Mouse (Mus musculus): ENCODE measurements at regions not wholly inside any gene's neighbourhood (a gene's known extent, or its start where the extent isn't known, plus 50 kb on each side); places are given as distances from the start of the nearest gene placed in this dataset.

DNA sequence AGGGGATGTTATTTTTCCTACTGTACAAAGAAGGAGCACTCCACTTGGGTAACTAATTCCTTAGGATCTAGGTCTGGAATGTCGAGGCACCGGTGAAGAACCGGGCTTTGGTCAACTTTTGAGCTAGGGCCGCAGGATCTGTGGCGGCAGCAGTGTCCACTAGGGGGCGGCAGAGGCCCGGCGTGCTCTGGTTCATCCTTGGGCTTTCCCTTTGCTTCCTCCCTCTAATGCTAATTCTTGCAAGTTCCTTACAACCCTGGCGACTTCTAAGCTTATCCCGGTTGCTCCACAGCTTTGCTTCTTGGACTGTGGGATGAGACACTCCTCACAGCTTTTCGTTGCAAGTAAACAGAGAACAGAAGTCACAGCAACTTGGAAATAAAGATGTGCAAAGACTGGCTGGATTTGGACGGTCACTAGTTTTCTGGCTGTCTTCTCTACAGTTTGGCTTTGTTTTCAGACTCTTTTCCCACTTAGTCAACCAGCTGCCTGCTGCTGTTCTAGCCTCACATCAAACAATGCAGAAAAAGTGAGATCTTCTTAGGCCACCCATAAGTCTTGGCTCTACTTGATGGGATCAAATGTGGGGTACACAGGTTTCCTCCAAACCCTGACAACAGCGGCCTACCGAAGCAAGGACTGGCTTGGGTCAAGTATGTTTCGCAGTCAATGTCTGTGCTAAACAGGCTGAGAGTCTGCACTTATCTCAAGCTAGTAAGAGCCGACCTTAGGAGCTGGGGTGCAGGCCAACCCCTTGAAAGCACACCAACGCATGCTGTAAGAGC lies 51.2 kb upstream of the Tmem72 start:
- 31% methylated on average over 17 of the region's 17 CpGs for WGBS
- Histone ChIP-seq H3K4me1 (replicated peaks; ENCODE audit: control insufficient read depth, insufficient read depth, low read length) (0 out of 2 replicates have a peak, but pooled peaks cover 8% of the 10 kb centered on the region), H3K9me3 (ENCODE audit: control insufficient read depth, low read length) (no peaks in the 10 kb centered on the region), H3K27me3 (replicated peaks; ENCODE audit: control insufficient read depth, insufficient read depth, low read length) (no peaks in the 10 kb centered on the region), H3K9ac (ENCODE audit: low read length) (no peak overlapping the region), H3K4me3 (ENCODE audit: low read depth, low read length) (no peak overlapping the region), H3K4me2 (ENCODE audit: low read length) (no peak overlapping the region), H3K36me3 (ENCODE audit: control insufficient read depth, insufficient read depth, low read length) (no peaks in the 10 kb centered on the region), H3K27ac (ENCODE audit: low read depth) (peak overlapping the region; percentile 45; the same call in 1 of the 2 replicates)
- DNase-seq (ENCODE audit: low spot score) (peak; percentile 95), ATAC-seq (replicated peaks; ENCODE audit: low FRiP score, low TSS enrichment, low read depth) (no peak)

DNA sequence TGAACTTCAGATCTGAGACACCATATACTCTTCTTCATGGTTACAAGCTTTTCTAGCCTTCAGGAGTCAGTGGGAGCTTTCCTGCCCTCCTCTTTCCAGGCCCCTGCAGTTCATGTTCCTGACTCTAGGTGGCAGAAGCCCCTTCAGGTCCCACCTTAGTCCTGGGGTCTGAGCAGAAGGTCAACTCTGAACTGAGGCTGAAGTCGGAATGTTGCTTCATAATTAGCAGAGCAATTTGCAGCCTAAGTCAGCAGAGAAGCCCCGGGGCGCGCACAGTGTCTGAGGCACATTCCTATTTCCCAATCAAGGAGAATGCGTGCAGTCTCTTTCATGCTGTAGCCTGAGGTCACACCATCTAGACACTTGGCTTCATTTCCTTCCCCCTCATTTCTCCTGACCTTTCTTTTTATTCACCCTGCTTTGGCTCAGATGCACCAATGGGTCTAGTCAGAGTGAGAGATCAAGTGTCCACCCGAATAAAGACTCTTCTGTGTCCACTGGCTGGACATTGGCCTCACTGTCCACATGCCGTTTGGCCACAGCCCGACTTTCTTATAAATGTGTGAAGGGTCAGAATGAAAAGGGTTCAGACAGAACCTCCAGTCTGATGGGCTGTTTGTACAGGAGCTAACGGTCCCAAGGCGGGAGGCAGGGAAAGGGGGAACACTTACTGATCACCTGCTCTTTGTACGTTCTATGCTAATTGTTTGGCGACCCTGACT lies 58.4 kb upstream of the Tmem72 start:
- Histone ChIP-seq H3K27ac (ENCODE audit: low read depth) (no peak overlapping the region), H3K9me3 (ENCODE audit: control insufficient read depth, low read length) (no peaks in the 10 kb centered on the region), H3K4me3 (ENCODE audit: low read depth, low read length) (no peak overlapping the region), H3K4me1 (replicated peaks; ENCODE audit: control insufficient read depth, insufficient read depth, low read length) (0 out of 2 replicates have a peak, but pooled peaks cover 3% of the 10 kb centered on the region), H3K9ac (ENCODE audit: low read length) (no peak overlapping the region), H3K27me3 (replicated peaks; ENCODE audit: control insufficient read depth, insufficient read depth, low read length) (no peaks in the 10 kb centered on the region), H3K36me3 (ENCODE audit: control insufficient read depth, insufficient read depth, low read length) (no peaks in the 10 kb centered on the region), H3K4me2 (ENCODE audit: low read length) (no peak overlapping the region)
- peak; percentile 69 for DNase-seq (ENCODE audit: low spot score)
- 80% methylated on average over 12 of the region's 12 CpGs for WGBS
- no peak for ATAC-seq (replicated peaks; ENCODE audit: low FRiP score, low TSS enrichment, low read depth)

DNA sequence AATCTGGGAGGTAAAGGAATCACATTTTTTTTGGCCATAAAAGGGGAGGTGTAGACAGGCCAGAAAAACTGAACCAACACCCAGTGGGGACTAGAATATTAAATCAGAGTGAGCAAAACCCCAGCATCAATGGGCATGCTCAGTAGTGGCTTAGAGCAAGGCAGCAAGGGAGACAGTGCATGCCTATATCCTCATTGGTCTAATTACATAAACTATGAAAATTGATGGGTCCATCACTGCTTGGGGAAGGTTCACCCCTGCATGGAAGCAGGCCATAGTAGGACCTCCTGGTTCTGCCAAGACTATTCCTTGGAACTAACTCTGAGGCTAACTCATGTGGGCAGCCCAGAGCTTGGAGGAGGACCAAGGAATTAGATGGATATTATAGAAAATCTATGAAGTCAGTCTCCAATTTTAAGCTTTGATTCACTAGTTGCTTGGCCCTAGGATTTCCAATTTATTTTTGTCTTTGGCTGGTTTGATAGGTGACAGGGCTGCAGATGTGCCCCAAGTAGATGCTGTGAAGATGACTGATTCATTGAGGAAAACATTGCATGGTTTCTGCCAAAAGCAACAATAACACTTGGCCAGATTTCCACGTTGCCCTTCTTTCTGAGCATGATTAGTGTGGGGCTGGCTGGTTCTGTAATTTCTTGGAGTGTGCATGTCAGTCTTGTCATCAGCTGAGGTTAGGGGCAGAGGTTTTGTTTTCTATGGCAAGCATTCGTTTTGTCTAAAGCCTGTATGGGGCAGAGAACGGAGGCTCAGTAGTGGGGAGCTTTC lies 70.0 kb upstream of the Tmem72 start:
- 64% methylated on average over 3 of the region's 3 CpGs for WGBS
- DNase-seq (ENCODE audit: low spot score) (no peak), ATAC-seq (replicated peaks; ENCODE audit: low FRiP score, low TSS enrichment, low read depth) (no peak)
- Histone ChIP-seq H3K36me3 (ENCODE audit: control insufficient read depth, insufficient read depth, low read length) (no peaks in the 10 kb centered on the region), H3K9me3 (ENCODE audit: control insufficient read depth, low read length) (peaks cover 2% of the 10 kb centered on the region; the same call in 1 of the 2 replicates), H3K4me3 (ENCODE audit: low read depth, low read length) (no peak overlapping the region), H3K27ac (ENCODE audit: low read depth) (no peak overlapping the region), H3K4me1 (replicated peaks; ENCODE audit: control insufficient read depth, insufficient read depth, low read length) (no peaks in the 10 kb centered on the region), H3K4me2 (ENCODE audit: low read length) (no peak overlapping the region), H3K27me3 (replicated peaks; ENCODE audit: control insufficient read depth, insufficient read depth, low read length) (no peaks in the 10 kb centered on the region), H3K9ac (ENCODE audit: low read length) (no peak overlapping the region)

DNA sequence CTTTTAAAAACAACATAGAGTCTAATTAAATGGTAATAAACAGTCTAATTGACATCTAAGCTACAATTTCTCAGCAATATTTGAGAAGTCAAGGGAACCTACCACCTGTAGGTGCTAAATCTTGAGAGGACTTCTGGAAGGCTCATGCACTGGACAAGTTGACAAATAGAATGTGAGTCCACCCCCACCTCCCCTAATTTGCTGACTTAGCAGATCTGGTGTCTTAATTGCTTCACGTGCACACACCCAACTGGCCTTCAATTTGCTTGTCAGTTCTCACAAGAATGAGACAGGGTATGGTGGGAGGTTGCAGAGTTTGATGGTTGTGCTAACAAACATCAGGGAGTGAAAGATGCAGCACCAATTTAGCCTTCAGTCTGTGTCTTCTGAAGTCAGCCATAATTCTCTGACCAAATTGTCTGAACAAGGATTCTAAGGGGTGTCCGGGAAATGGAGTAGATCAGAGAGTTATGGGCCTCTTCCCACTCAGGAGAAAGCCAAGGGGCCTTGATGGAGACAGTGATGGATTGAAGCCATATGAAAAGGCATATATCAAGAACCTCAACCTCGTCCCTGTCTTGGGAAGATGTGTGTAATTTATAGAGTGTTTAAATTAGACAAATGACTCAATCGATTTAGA lies 76.7 kb upstream of the Tmem72 start:
- H3K27me3 ChIP-seq (replicated peaks; ENCODE audit: control insufficient read depth, insufficient read depth, low read length): no peaks in the 10 kb centered on the region
- ATAC-seq (replicated peaks; ENCODE audit: low FRiP score, low TSS enrichment, low read depth): peak; percentile 73
- 30% methylated on average over 4 of the region's 4 CpGs for WGBS
- peak overlapping the region; percentile 47; the same call in 1 of the 2 replicates for H3K27ac ChIP-seq (ENCODE audit: low read depth)
- H3K4me2 ChIP-seq (ENCODE audit: low read length): no peak overlapping the region
- no peaks in the 10 kb centered on the region for H3K36me3 ChIP-seq (ENCODE audit: control insufficient read depth, insufficient read depth, low read length)
- no peak overlapping the region for H3K4me3 ChIP-seq (ENCODE audit: low read depth, low read length)
- peaks cover 30% of the 10 kb centered on the region for H3K4me1 ChIP-seq (replicated peaks; ENCODE audit: control insufficient read depth, insufficient read depth, low read length)
- no peak for DNase-seq (ENCODE audit: low spot score)
- no peak overlapping the region for H3K9ac ChIP-seq (ENCODE audit: low read length)
- H3K9me3 ChIP-seq (ENCODE audit: control insufficient read depth, low read length): no peaks in the 10 kb centered on the region

DNA sequence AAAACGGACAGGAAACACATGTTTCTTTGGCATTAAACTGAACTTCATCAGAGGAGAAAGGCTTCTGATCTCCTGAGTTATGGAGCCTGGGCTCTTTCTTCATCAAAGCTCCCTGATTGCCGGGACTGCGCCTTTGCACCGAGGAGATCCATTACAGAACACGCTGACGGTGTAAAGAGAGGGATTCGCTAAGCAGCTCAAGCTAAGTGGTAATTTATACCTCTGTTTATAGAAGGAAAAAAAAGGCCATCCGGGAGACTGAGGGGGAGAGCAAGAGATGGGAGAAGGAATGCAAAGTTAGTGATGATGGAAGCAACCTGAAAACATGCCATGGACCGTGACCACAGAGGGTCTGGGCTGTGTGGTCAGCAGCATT lies 77.2 kb upstream of the Tmem72 start:
- H3K4me2 ChIP-seq (ENCODE audit: low read length): no peak overlapping the region
- DNase-seq (ENCODE audit: low spot score): peak; percentile 55
- H3K27me3 ChIP-seq (replicated peaks; ENCODE audit: control insufficient read depth, insufficient read depth, low read length): no peaks in the 10 kb centered on the region
- peak overlapping the region; percentile 47; the same call in 1 of the 2 replicates for H3K27ac ChIP-seq (ENCODE audit: low read depth)
- no peaks in the 10 kb centered on the region for H3K9me3 ChIP-seq (ENCODE audit: control insufficient read depth, low read length)
- no peak overlapping the region for H3K9ac ChIP-seq (ENCODE audit: low read length)
- no peaks in the 10 kb centered on the region for H3K36me3 ChIP-seq (ENCODE audit: control insufficient read depth, insufficient read depth, low read length)
- H3K4me3 ChIP-seq (ENCODE audit: low read depth, low read length): no peak overlapping the region
- H3K4me1 ChIP-seq (replicated peaks; ENCODE audit: control insufficient read depth, insufficient read depth, low read length): peaks cover 30% of the 10 kb centered on the region
- peak; percentile 88 for ATAC-seq (replicated peaks; ENCODE audit: low FRiP score, low TSS enrichment, low read depth)
- 27% methylated on average over 9 of the region's 9 CpGs for WGBS

GRCm38 (mm10) chr6:116821215-116821912 lies 104.7 kb upstream of the Tmem72 start:
- DNase-seq (ENCODE audit: low spot score): peak; percentile 81
- H3K4me3 ChIP-seq (ENCODE audit: low read depth, low read length): no peak overlapping the region
- peak; percentile 76; the same call in 1 of the 2 replicates for ATAC-seq (replicated peaks; ENCODE audit: low FRiP score, low TSS enrichment, low read depth)

DNA sequence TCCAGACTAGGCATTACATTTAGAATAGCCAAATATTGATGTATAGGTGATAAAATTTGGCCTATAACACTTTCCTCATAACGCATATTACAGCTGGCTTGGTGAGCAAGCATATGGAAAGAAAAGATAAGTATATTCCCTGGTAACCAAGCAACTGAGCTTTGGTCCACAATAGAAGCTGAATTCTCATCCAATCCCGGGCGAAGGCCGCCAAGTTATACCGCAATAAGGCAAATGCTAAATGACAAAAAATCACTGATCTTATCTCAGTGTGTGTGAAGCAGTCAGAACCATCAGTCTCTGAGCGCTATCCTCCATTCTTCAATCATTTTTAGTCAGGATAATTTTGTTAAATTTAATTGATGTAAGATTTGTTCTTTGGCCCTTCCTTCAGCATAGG lies 105.9 kb upstream of the Tmem72 start:
- Histone ChIP-seq H3K9me3 (ENCODE audit: control insufficient read depth, low read length) (no peaks in the 10 kb centered on the region), H3K9ac (ENCODE audit: low read length) (no peak overlapping the region), H3K36me3 (ENCODE audit: control insufficient read depth, insufficient read depth, low read length) (no peaks in the 10 kb centered on the region), H3K27ac (ENCODE audit: low read depth) (peak overlapping the region; percentile 5; the same call in 1 of the 2 replicates), H3K27me3 (replicated peaks; ENCODE audit: control insufficient read depth, insufficient read depth, low read length) (no peaks in the 10 kb centered on the region), H3K4me3 (ENCODE audit: low read depth, low read length) (no peak overlapping the region), H3K4me2 (ENCODE audit: low read length) (no peak overlapping the region), H3K4me1 (replicated peaks; ENCODE audit: control insufficient read depth, insufficient read depth, low read length) (peaks cover 4% of the 10 kb centered on the region; the same call in 1 of the 2 replicates)
- DNase-seq (ENCODE audit: low spot score) (no peak), ATAC-seq (replicated peaks; ENCODE audit: low FRiP score, low TSS enrichment, low read depth) (no peak)
- WGBS: 92% methylated on average over 6 of the region's 6 CpGs

More at GRCm38 (mm10) chr6:116821215-116821912, 104.7 kb upstream of the Tmem72 start:
- Histone ChIP-seq H3K27ac (ENCODE audit: low read depth) (peak overlapping the region; percentile 48), H3K27me3 (replicated peaks; ENCODE audit: control insufficient read depth, insufficient read depth, low read length) (no peaks in the 10 kb centered on the region), H3K36me3 (ENCODE audit: control insufficient read depth, insufficient read depth, low read length) (no peaks in the 10 kb centered on the region), H3K9ac (ENCODE audit: low read length) (no peak overlapping the region), H3K4me2 (ENCODE audit: low read length) (no peak overlapping the region), H3K4me1 (replicated peaks; ENCODE audit: control insufficient read depth, insufficient read depth, low read length) (peaks cover 4% of the 10 kb centered on the region; the same call in 1 of the 2 replicates), H3K9me3 (ENCODE audit: control insufficient read depth, low read length) (no peaks in the 10 kb centered on the region)
- 32% methylated on average over 12 of the region's 12 CpGs for WGBS

Measured in intestine, embryonic 14.5 days (tissue).